Mouse (Mus musculus) ovary, postnatal 10 days (tissue): ENCODE results near the gene Srxn1.

ENCODE experiments used
- DNase-seq: peaks from one replicate; pipeline ENCODE4 v3.0.0; 2022; ENCODE audit warnings: low spot score

Gene Srxn1

DNA sequence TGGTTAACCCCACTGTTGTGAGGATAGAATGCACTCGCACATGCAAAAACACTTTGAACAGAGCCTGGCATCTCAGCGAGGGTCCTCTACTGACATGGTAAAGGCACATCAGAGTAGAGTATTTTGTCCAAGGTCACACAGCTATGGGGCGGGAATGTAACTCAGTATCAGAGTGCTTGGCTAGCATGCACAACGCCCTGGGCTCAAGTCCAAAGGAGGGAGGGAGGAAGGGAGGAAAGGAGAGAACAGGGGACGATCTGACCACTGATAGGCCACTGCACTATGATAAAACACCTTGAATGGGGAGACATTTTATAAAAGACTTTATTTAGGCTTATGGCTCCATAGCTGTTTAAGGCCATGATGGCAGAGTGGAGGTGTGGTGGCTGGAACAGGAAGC, 15.7 kb upstream of the Srxn1 start:
- no peak for DNase-seq

DNA sequence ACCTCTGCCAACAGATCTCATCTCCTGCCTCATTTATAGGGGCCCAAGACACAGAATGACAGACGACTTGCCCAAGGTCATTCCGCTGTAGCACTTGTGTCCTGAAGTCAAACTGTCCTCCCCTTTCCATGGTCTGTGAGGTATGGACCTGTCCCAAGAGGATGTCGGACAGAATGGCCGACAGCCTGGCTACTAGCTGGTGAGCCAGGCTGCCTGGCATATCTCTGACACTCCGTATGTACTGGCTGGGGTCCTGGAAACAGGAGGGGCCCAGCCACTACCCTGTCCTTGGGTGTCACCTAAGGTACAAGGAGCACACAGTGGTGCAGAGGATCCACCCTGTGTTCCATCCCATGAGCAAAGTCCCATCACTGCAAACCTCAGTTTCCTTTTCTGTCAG, 14.8 kb upstream of the Srxn1 start:
- DNase-seq = no peak

DNA sequence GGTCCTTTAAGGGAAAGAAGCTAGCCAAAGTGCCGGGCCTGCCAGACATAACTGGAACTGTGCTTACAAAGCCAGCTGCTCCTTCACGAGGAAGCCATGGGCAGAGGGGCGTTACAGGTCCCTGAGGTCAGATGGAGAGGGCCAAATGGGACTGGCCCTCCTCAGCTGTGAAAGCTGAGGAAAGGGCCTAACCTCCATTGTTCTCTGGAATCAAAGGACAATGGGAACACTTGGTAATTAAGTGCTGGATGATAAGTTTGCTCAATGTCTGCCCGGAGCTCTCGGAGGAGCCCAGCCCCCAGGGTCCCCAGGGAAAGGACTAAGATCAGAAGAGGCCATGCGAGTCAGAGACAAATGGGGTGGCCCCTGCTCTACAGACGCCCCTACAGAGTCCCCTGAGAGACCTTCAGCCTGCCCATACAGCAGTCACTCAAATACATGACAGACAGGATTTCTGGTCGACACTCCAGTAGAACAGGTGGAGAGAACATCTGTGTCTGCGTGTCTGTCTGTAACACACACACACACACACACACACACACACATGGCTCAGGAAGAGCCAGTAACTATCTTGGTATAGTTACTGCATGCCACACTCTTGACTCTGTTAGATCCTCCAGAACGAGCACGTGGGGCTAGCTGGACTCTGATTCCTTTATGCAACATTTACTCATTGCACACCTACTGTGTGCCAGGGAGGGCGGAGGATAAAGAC, 13.8 kb upstream of the Srxn1 start:
- no peak for DNase-seq

DNA sequence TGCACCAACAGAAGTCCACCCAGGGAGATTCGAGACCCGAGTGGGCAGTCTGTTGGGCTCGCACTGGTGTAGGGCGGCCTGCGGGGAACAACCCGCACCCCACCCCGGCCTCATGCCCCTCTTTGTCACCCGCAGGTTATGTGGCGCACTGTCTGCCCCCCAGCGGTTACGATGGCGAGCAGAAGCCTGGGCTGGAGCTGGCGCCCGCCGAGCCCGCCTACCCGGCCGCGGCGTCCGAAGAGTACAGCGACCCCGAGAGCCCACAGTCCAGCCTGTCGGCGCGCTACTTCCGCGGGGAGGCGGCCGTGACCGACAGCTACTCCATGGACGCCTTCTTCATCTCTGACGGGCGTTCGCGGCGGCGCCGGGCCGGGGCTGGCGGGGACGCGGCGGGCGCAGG, 12.4 kb upstream of the Srxn1 start:
- no peak for DNase-seq

DNA sequence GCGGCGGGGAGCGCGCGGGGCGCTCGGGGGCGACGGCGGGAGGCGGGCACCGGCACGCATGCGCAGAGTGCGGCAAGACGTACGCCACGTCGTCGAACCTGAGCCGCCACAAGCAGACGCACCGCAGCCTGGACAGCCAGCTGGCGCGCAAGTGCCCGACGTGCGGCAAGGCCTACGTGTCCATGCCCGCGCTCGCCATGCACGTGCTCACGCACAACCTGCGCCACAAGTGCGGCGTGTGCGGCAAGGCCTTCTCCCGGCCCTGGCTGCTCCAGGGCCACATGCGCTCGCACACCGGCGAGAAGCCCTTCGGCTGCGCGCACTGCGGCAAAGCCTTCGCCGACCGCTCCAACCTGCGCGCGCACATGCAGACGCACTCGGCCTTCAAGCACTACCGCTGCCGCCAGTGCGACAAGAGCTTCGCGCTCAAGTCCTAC, 11.9 kb upstream of the Srxn1 start:
- DNase-seq = no peak

DNA sequence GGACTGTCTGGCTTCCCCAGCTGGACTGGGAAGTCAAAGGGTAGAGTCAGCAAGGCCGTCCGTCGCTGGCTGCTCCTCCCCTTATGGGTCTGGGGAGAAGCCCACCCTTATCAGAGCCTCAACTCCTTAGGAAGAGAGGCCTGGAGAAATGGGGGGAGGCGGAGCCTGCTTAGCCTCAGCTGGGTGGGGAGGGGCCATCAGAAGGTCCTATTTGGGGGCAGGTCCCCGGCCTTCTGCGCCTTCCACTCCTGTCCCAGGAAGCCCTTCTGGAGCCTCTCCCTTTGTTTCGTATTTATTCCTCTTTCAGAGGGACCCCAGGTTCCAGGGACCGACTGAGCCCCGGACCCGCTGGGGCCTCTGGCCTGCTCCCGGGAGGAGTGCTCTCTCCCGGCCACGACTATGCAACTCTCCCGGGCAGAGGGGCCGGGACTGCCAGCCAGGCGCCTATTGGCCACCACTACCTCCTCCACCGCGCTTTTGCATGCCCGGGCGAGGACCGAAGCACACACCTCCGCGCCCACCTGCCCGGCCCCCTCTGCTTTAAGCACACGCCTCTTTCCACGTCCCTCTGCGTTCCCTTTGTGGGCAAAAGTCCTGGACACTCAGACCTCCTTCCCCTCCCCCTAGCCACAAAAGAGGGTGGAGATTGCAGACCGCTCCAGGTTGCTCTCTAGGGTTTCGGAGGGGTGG, 10.3 kb upstream of the Srxn1 start:
- DNase-seq = no peak

DNA sequence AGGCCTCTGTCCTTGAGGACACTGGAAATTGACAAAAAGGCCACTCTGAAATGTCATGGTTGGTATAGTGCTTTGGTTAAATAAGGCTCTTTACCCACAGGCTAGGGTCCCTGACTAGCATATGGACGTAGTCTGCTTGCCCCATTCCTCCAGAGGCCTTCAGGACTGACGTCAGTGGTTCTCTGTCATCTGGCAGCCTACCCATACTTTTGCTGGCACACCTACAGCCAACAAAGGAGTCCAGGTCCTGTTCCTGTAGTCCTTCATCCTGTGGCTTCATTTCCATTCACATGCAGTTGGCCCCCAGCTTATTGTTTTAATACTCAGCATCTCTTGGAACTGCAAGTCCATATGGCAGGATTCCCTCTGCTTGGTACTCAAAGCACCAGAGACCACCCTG, 8.4 kb upstream of the Srxn1 start:
- no peak for DNase-seq

DNA sequence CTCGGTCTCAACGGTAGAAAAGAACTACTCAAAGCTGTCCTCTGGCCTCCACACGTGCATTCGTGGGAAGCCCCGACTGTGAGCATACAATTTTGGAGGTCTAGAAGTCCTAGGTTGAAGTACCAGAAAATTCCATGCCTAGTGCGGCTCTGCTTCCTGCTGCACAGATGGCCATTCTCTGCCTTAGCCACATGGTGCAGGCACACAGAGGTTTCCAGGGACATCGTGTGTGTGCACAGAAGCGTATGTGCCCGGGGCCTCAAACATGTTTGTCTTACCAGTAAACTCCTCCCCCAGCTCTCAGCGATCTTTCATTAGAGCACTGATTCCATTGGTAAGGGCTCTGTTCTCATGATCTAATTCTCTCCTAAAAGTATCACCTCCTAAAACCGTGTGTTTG, 7.4 kb upstream of the Srxn1 start:
- no peak for DNase-seq

DNA sequence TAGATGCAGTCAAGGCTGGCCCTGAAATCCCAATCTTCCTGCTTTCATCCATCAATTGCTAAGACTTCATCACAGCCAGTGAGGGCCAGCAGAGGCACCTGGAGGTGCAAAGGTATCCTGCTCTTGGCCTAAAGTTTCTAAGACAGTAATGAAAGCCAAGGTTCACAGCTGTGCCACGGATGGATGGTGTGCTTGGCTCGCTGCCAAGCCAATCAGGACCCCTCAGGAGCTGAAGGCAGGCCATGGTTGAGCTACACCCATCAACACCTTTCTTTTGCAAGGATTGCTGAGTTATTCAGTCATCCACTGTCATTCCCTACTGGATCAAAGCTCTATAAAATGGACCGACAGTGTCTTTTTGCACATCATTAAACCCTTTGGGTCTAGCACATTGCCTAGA, 5.8 kb upstream of the Srxn1 start:
- DNase-seq = no peak

DNA sequence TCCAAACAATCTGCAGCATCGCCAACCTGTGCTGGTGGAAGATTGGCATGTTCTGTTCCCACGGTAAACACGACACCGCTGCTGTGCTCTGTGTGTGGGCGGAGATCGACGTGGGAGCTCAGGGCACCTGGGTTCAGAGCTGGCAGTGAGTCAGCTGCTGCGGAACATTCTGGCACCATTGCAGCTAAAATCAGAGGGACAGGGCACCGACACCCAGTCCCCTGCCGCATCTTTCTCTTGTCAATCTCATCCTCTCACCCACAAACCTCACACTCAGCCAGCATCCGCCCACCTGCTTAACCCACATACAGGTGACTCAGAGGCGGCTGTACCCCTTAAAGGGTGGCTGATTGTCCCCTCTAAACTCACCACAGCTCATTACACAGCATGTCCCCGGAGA, 3.6 kb upstream of the Srxn1 start:
- no peak for DNase-seq

DNA sequence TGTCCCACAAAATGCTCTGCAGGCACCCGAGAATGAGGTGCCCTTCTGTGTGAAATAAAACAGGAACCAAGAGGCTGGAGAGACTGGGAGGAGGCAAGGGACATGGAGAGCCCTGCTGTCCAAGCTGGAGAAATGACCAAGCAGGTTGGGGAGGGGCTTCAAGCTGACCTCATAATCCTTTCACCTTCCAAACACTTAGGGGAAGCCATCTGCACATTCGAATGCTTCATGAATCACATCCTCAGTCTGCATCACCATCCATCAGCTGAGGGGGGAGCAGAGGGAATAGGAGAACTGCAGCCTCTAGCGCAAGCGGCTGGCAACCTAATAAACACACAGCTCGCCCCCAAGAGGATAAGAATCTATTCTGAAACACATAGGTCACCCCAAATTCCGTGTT, 2.9 kb upstream of the Srxn1 start:
- DNase-seq = no peak

DNA sequence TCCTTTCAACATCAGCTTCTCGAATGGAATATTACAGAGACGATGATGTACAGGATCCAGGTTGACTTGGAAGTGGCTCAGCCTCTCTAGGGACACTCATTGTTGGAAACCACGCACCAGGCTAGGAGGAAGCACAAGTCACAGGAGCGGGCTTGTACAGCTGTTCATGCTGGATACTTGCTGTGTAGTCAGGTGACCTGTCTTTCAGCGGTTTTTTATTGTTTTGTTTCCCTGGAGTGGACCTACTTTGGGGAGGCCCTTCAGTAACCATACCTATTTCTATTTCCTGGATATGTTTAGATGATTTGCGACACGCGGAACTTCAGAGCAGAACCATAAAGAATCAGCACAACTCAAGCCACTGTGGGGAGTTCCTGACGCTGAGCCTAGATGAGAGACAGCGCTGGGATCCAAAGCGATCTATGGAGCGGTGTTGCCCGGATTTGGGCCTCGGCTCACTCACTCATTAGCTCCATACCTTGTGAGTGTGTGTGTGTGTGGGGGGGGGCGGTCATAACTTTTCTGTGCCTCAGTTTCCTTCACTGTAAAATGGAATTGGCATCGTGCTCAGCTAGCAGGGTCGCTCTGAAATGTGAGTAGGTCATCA, 502 bp upstream of the Srxn1 start:
- no peak for DNase-seq

DNA sequence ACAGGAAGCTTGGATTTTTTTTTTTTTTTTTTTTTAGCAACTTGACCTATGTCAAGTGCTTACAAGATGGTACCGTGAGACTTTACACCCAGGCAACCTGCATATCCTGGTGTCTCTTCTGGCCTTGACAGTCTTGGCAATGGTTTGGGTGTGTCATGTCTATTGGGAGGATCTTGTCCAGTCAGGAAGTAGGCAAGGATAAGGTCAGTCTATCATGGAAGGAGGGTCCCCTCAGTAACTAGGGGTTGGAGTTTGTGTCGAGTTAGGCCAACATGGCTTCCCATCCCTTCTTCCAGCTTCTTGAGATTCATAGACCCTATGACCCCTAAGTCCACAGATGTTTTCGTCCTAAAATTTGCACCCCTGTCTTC, 894 bp downstream of the Srxn1 start:
- DNase-seq = no peak

DNA sequence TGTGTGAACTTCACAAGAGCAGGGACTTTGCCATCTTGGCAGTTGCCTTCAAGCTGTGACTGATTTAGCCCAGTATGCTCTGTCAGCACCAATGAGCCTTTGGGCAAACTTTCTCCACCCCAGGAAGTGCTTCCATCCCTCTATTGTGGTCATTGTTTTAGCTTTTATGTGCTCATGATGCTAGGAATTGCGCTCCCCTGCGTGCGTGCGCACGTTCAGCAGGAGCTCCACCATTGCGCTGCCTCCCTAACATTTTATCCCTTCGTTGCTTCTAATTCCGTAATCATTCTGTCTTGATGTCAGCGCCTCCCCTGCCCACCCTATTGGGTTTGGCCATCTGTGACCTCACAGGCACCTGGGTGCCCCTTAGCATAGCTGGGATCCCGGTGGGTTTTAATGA, 1.3 kb downstream of the Srxn1 start:
- no peak for DNase-seq

DNA sequence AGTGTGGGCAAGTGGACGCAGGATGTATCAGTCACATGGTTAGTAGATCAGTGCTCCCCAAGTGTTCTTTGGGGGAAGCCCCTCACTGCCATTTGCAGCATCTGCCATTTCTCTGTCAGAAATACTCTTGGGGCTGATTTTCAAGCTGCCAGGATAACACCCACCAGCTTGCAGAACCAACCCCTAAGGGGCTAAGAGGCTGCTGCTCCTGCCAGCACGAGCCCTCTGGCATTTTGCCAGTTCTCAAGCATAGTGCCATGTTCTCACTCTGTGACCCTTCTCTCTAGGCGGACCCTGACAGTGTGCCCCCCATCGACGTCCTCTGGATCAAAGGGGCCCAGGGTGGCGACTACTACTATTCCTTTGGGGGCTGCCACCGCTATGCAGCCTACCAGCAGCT, 3.4 kb downstream of the Srxn1 start:
- no peak for DNase-seq

DNA sequence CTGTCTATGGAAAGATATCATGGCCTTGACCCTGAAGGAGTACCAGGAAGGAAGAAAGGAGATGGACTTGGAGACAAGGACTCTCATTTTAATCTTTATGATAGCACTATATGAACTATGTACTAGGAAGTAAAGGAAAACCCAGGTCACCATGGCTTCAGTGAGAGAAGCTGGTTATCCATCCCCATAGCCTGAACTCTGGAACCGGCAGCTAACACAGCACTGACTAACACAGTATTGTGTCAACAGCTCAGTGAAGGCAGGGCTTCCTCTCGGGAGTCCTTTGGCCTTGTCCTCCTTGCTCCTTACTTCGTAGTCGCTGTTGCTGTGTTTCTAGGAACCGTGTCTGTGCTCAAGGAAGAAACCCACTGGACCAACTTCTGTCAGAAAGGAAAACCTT, 4.1 kb downstream of the Srxn1 start:
- DNase-seq = no peak

DNA sequence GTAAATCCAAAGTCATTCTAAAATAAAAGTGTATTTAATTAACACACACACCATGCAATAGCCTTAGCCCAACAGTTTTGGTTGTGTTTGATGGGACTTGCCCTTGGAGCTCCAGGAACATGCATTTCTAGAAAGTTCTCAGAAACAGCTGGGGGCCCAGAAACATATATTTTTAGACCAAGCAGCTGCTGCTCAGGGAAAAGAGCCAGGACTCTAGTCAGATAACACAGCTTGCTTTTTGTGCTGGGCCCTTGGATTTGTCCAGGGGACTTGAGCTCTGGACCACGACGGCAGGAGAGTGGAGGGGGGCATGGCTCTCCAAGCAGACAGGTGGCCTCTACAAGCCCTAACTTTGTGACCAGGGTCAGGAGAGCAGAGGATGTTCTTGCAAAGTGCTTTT, 6.0 kb downstream of the Srxn1 start:
- DNase-seq = no peak

DNA sequence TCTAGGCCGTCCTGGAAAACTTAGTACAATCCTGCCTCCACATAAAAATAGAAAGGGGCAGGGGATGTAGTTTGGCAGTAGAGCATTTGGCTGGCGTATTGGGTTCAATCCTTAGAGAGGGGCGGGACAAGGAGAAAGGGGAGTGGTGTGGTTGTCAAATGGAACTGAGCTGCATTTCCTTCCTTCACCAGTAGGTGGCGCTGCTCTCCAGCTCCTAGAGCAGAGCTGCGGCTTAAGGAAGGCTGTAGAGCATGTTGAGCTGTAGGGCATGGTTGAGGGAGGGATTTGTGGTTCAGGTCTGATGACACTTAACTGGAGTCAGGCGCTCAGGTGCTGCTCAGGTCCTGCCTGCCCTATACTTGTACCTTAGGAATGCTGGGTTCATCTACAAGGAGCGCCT, 6.6 kb downstream of the Srxn1 start:
- DNase-seq = peak; percentile 87

DNA sequence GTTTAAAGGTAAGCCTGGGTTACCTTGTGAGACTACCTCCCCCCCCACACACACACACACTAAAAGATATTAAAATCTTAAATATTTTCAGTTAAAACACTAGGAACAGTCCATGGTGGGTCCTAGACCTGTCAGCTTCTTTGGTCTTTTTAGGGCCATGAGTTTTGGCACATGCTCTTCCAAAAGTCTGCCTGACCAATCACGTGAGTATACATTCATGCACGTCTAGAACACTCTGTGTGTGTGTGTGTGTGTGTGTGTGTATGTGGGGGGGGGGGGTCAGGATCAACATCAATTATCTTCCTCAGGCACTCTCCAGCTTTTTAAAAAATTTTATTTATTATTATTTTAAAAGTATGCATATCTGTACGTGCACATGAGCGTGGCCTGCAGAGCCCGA, 7.2 kb downstream of the Srxn1 start:
- no peak for DNase-seq

DNA sequence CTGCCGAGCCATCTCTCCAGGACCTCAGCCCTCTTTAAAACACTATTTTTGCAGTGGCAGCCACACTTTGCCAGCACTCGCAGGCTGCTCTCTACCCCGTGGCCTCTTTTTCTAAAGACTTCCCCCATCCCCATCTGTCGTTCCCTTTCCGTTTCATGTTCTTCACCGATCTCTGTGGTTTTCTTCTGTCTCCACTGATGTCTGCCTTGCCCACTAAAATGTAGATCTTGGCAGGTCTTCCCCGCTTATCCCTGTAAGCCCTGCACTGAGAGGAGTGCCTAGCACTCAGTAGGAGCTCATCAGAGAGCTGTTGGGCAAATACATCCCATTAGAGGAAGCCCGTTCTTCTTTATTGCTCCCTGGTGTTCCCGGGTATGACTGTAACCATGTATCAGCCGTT, 7.7 kb downstream of the Srxn1 start:
- no peak for DNase-seq

DNA sequence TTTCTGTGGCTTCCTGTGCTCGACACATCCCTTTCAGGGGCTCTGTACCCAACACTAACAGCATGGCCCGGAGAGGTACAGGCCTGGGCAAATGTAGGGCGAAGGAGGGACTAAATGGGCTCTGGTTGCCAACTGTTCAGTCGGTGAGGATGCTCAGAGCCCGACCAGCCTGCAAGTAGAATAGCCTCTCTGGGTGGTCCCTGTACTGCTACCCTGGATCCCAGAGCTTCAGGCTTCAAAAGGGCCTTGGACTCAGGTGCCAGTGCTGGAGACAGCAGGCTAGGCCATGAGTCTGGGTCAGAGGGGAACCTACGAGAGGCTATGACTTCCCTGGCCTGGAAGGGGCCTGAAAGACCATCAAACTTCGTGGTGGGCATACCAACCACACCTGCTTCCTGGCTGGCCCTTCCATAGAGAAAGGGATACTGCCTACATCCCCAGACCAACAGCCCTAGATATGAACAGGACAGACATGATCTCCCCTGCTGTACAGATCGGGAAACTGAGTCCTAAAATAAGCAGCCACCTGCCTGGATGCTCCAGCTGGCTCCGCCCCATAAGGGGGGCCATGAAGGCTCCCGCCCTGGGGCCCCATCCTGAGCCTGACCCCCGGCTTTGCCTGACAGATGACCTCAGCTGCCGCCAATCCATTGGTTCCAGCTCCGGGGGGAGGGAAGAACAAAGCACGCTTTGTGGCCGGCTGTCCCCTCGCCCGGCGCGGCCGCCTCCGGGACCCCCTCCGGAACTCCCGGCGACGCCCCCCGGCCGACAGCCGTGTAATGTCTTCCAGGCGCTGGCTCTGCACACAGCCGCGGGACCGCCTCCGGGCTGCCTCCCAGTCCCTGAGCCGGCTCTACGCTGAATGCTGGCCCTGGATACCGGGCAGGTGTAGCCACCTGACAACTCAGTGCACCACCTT, 9.0 kb downstream of the Srxn1 start:
- no peak for DNase-seq

DNA sequence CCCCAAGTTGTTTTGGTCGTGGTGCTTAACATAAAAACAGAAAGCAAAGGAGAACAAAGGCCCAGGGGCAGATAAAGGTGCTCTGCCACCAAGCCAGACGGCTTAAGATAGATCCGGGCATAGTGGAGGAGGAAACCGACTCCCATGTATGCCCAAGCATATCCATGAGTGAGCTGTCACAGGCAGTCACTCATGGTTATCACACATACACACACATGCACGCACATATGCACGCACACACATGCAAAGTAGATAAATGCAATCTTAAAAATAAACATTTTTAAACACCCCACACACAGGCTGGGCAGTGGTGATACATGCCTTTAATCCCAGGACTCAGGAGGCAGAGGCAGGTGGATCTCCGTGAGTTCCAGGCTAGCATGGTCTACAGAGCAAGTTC, 12.4 kb downstream of the Srxn1 start:
- no peak for DNase-seq
